25 mouse cellular contexts compared by ENCODE assay signal in the genomic region with DNA sequence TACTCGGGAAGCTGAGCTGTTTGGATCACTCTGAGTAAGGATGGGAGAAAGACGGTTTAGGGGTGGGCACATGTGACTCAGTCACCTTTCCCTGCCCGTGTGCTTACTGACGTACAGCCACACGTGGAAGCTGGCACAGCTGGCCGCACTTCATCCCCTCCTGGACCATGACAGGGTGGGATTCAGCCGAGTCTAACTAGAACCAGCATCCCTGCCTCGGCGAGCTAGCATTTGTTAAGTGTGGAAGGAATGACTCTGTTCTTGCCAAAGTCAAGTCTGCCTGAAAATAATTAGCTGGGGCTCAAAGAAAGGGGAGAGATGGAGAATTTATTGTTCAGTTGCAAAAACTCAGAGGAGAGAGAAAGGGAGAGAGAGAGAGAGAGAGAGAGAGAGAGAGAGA.
A peak's percentile ranks its signal among the peaks of the same experiment; 100 is the strongest.
DNase-seq lines count a peak whose midpoint lies in the region; ATAC-seq lines count a peak whose summit lies in the region.
"Had no signal": no experiment of that assay in that cellular context is flagged by ENCODE, and none has a peak within 500 bp of the region (broad histone marks: within the 10 kb centered on the region; RNA-seq: fewer than 3 reads in every experiment).

No protein-coding gene starts in this region.

- WGBS in embryonic facial prominence, embryonic 12.5 days = 72% methylated on average over 9 of the region's 9 CpGs
- 83% methylated on average over 9 of the region's 9 CpGs for WGBS in embryonic facial prominence, embryonic 10.5 days
- WGBS in embryonic facial prominence, embryonic 13.5 days = 47% methylated on average over 9 of the region's 9 CpGs
- 41% methylated on average over 9 of the region's 9 CpGs for WGBS in embryonic facial prominence, embryonic 15.5 days
- 58% methylated on average over 9 of the region's 9 CpGs for WGBS in limb, embryonic 15.5 days

- no peak for ATAC-seq in embryonic facial prominence, embryonic 12.5 days (ENCODE audit: insufficient number of reproducible peaks, insufficient read depth, low FRiP score, low TSS enrichment)
- ATAC-seq in embryonic facial prominence, embryonic 13.5 days (ENCODE audit: insufficient number of reproducible peaks, insufficient read depth, low FRiP score, low TSS enrichment, low read depth) = no peak
- peak; percentile 64 for ATAC-seq in embryonic facial prominence, embryonic 15.5 days (ENCODE audit: insufficient number of reproducible peaks, low FRiP score, low TSS enrichment, low read depth)
- no peak for ATAC-seq in limb, embryonic 15.5 days (ENCODE audit: insufficient number of reproducible peaks, low FRiP score, low TSS enrichment, low read depth)
- ATAC-seq: activated CD4-positive, CD25-positive, alpha-beta regulatory T cell, adult 4 months; CD4-positive, CD25-positive, alpha-beta regulatory T cell, adult 4 months; forebrain, embryonic 13.5 days; forebrain, embryonic 15.5 days; forebrain, postnatal 0 days; Patski had no signal

- no peak overlapping the region for H3K4me2 ChIP-seq in embryonic facial prominence, embryonic 12.5 days (replicated peaks)
- no peak overlapping the region for H3K4me2 ChIP-seq in embryonic facial prominence, embryonic 13.5 days
- H3K4me2 ChIP-seq in embryonic facial prominence, embryonic 15.5 days (replicated peaks) = no peak overlapping the region
- no peak overlapping the region for H3K4me2 ChIP-seq in limb, embryonic 15.5 days
- H3K4me2 ChIP-seq: forebrain, embryonic 13.5 days; forebrain, embryonic 15.5 days had no signal

- no peaks in the 10 kb centered on the region for H3K4me1 ChIP-seq in embryonic facial prominence, embryonic 12.5 days
- H3K4me1 ChIP-seq in embryonic facial prominence, embryonic 10.5 days = no peaks in the 10 kb centered on the region
- peaks cover 21% of the 10 kb centered on the region for H3K4me1 ChIP-seq in embryonic facial prominence, embryonic 13.5 days
- H3K4me1 ChIP-seq in embryonic facial prominence, embryonic 15.5 days = peaks cover 33% of the 10 kb centered on the region
- peaks cover 15% of the 10 kb centered on the region; the same call in 1 of the 2 replicates for H3K4me1 ChIP-seq in limb, embryonic 15.5 days
- H3K4me1 ChIP-seq: forebrain, embryonic 13.5 days; forebrain, embryonic 15.5 days had no signal

- H3K27ac ChIP-seq in embryonic facial prominence, embryonic 12.5 days = peak overlapping the region; percentile 30; the same call in 1 of the 2 replicates
- no peak overlapping the region for H3K27ac ChIP-seq in embryonic facial prominence, embryonic 10.5 days (replicated peaks)
- peak overlapping the region; percentile 78; the same call in 1 of the 2 replicates for H3K27ac ChIP-seq in embryonic facial prominence, embryonic 13.5 days
- H3K27ac ChIP-seq in embryonic facial prominence, embryonic 15.5 days (replicated peaks) = peak overlapping the region; percentile 85
- peak overlapping the region; percentile 68 for H3K27ac ChIP-seq in limb, embryonic 15.5 days
- H3K27ac ChIP-seq: forebrain, embryonic 13.5 days; forebrain, embryonic 15.5 days had no signal

- H3K27me3 ChIP-seq in embryonic facial prominence, embryonic 12.5 days = no peaks in the 10 kb centered on the region
- no peaks in the 10 kb centered on the region for H3K27me3 ChIP-seq in embryonic facial prominence, embryonic 10.5 days (replicated peaks; ENCODE audit: low read depth, poor library complexity, severe bottlenecking)
- H3K27me3 ChIP-seq in embryonic facial prominence, embryonic 13.5 days = no peaks in the 10 kb centered on the region
- H3K27me3 ChIP-seq in embryonic facial prominence, embryonic 15.5 days = no peaks in the 10 kb centered on the region
- H3K27me3 ChIP-seq in limb, embryonic 15.5 days = no peaks in the 10 kb centered on the region
- H3K27me3 ChIP-seq: CH12.LX; forebrain, embryonic 13.5 days; forebrain, embryonic 15.5 days; Patski had no signal

- H3K9ac ChIP-seq in embryonic facial prominence, embryonic 12.5 days = no peak overlapping the region
- H3K9ac ChIP-seq in embryonic facial prominence, embryonic 13.5 days = 0 out of 2 replicates have a peak overlapping the region, but pooled peaks have one; percentile 49
- H3K9ac ChIP-seq in embryonic facial prominence, embryonic 15.5 days = no peak overlapping the region
- no peak overlapping the region for H3K9ac ChIP-seq in limb, embryonic 15.5 days
- H3K9ac ChIP-seq: forebrain, embryonic 13.5 days; forebrain, embryonic 15.5 days; forebrain, postnatal 0 days had no signal

- H3K9me3 ChIP-seq in embryonic facial prominence, embryonic 12.5 days = no peaks in the 10 kb centered on the region
- no peaks in the 10 kb centered on the region for H3K9me3 ChIP-seq in embryonic facial prominence, embryonic 10.5 days
- H3K9me3 ChIP-seq in embryonic facial prominence, embryonic 13.5 days = no peaks in the 10 kb centered on the region
- H3K9me3 ChIP-seq in embryonic facial prominence, embryonic 15.5 days (replicated peaks) = no peaks in the 10 kb centered on the region
- no peaks in the 10 kb centered on the region for H3K9me3 ChIP-seq in limb, embryonic 15.5 days
- H3K9me3 ChIP-seq: forebrain, embryonic 13.5 days; forebrain, embryonic 15.5 days; G1E had no signal

- H3K36me3 ChIP-seq in embryonic facial prominence, embryonic 12.5 days = peaks cover 94% of the 10 kb centered on the region
- peaks cover 98% of the 10 kb centered on the region for H3K36me3 ChIP-seq in embryonic facial prominence, embryonic 10.5 days (replicated peaks)
- peaks cover 97% of the 10 kb centered on the region for H3K36me3 ChIP-seq in embryonic facial prominence, embryonic 13.5 days
- H3K36me3 ChIP-seq in embryonic facial prominence, embryonic 15.5 days = peaks cover 97% of the 10 kb centered on the region
- H3K36me3 ChIP-seq in limb, embryonic 15.5 days = peaks cover 99% of the 10 kb centered on the region
- H3K36me3 ChIP-seq: G1E had no signal

- H3K4me3 ChIP-seq in embryonic facial prominence, embryonic 12.5 days = no peak overlapping the region
- H3K4me3 ChIP-seq in embryonic facial prominence, embryonic 10.5 days = no peak overlapping the region
- H3K4me3 ChIP-seq in embryonic facial prominence, embryonic 13.5 days = no peak overlapping the region
- H3K4me3 ChIP-seq in embryonic facial prominence, embryonic 15.5 days (replicated peaks) = no peak overlapping the region
- no peak overlapping the region for H3K4me3 ChIP-seq in limb, embryonic 15.5 days
- H3K4me3 ChIP-seq: forebrain, embryonic 13.5 days; forebrain, embryonic 15.5 days had no signal

- DNase-seq in embryonic facial prominence, embryonic 10.5 days (ENCODE audit: low spot score) = no peak
- no peak for DNase-seq in thymus, postnatal 4 days
- DNase-seq in frontal cortex, postnatal 14 days (ENCODE audit: low spot score in 2 of 2) = no peak
- no peak for DNase-seq in adrenal gland, postnatal 4 days (ENCODE audit: low spot score in 2 of 2)
- DNase-seq: adrenal gland, adult 8-10 months; adrenal gland, postnatal 14 days; B cell, adult 2 months; cerebellum, adult 11 months; cerebellum, adult 18-20 months; cerebellum, adult 8-10 months; cerebellum, adult 9-11 months; cerebellum, postnatal 14 days; cerebellum, postnatal 36 days; forebrain, postnatal 0 days had no signal
